Mouse (Mus musculus): ENCODE data around the gene Apbb2.
"Not testable (repeated sequence)": the region's sequence is repeated elsewhere in the genome, so short reads cannot be mapped to it uniquely, and the experiment has no call there.

The Apbb2 gene

GRCm38 (mm10) chr5:66263398-66263797 is 355.2 kb downstream of the Apbb2 start:
- peak; percentile 68 for DNase-seq

GRCm38 (mm10) chr5:66262475-66262874 is 356.1 kb downstream of the Apbb2 start:
- DNase-seq: no peak

- peak; percentile 88 for DNase-seq
These were observed 358.7 kb downstream of the Apbb2 start, which contains the start of gene Nsun7 for GRCm38 (mm10) chr5:66259756-66260448. Gene Nsun7 (plus strand): TSS chr5:66259897.

GRCm38 (mm10) chr5:66259431-66259755 is 359.2 kb downstream of the Apbb2 start:
- DNase-seq: not testable (repeated sequence)

GRCm38 (mm10) chr5:66259000-66259399 is 359.6 kb downstream of the Apbb2 start:
- no peak for DNase-seq

- no peak for DNase-seq
These were observed 363.5 kb downstream of the Apbb2 start for GRCm38 (mm10) chr5:66255044-66255443.

- DNase-seq: no peak
These were observed 365.4 kb downstream of the Apbb2 start for GRCm38 (mm10) chr5:66253219-66253618.

Measured in retina, postnatal 1 day (tissue).